Mouse (Mus musculus) olfactory bulb, adult 2 months (tissue): ENCODE measurements around the gene Pgm5.

Source experiments
- CTCF ChIP-seq: fragments of 200-500 bp; IDR thresholded peaks from 2 replicates; pipeline ENCODE4 v1.5.1; 2012; ENCODE audit warnings: low read depth, mild to moderate bottlenecking, low read length, moderate library complexity; ENCODE audit not compliant: insufficient read depth
- POLR2A ChIP-seq: fragments of 200-500 bp; IDR thresholded peaks from 2 replicates; pipeline ENCODE4 v1.6.1; 2012; ENCODE audit warnings: mild to moderate bottlenecking, low read depth, low read length, moderate library complexity; ENCODE audit not compliant: insufficient read depth

DNA sequence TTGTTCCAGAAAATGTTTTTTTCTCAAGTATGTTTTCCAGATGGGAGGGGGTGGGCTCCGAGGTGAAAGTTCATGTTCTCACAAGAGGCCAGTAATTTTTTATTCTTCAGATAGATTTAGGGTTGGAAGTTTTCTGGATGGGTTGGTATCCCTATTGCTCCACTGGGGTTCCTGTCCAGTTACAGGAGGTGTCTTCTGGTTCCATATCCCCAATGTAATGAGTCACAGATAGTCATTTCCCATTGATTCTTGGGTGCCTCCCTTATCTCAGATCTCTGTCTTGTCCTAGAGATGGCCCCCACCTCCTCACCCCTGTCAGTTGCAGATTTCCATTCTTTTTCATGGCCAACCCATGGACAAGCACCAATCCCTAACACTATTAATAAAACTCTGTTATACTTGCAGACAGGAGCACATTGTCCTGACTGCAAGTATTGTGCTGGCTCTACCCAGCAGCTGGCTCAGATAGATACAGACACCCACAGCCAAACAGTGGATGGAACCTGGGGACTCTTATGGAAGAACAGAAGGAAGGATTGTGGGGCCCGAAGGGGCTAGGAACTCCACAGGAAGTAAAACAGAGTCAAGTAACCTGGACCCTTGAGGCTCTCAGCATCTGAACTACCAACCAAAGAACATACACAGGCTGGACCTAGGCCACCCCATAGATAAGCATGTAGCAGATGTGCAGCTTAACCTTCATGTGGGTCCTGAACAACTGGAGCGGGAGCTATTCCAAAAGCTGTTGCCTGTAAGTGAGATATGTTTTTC, 46.9 kb upstream of the Pgm5 start:
- no peak for TF ChIP-seq CTCF
- TF ChIP-seq POLR2A = no peak
